ENCODE assay signal across 26 mouse cellular contexts in the genomic region with DNA sequence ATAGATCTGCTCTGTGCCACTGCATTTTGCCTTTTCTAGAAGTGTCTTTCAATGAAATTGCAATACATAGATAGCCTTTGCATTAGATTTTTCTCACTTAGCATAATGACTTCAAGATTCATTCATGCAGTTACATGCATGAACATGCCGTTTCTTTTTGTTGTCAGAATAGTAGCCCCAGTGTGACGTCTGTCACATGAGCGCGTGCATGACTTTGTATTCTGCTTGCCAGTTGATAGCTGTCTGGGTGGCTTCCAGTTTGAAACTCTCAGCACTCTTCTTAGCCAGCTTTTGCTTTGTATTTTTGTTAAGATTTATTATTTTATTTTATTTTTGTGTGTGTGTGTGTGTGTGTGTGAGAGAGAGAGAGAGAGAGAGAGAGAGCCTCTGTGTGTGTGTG.
DNase-seq lines count a peak whose midpoint lies in the region; ATAC-seq and TF ChIP-seq lines count a peak whose summit lies in the region.
"Had no signal": no experiment of that assay in that cellular context is flagged by ENCODE, and none has a peak within 500 bp of the region (broad histone marks: within the 10 kb centered on the region; RNA-seq: fewer than 3 reads in every experiment).

No protein-coding gene starts in this region.

- no peak overlapping the region for H3K4me2 ChIP-seq in forebrain, embryonic 14.5 days (ENCODE audit: low read length)
- H3K4me2 ChIP-seq in forebrain, embryonic 13.5 days: no peak overlapping the region
- no peak overlapping the region for H3K4me2 ChIP-seq in heart, embryonic 11.5 days
- no peak overlapping the region for H3K4me2 ChIP-seq in intestine, embryonic 16.5 days (ENCODE audit: low read depth, low read length)
- H3K4me2 ChIP-seq: embryonic facial prominence, embryonic 13.5 days; forebrain, embryonic 12.5 days; hindbrain, embryonic 12.5 days; intestine, embryonic 15.5 days had no signal

- no peaks in the 10 kb centered on the region; the same call in 1 of the 2 replicates for H3K9me3 ChIP-seq in forebrain, embryonic 14.5 days (replicated peaks; ENCODE audit: control insufficient read depth, low read length)
- 0 out of 2 replicates have a peak, but pooled peaks cover 4% of the 10 kb centered on the region for H3K9me3 ChIP-seq in forebrain, embryonic 13.5 days (replicated peaks)
- no peaks in the 10 kb centered on the region for H3K9me3 ChIP-seq in heart, embryonic 11.5 days (replicated peaks; ENCODE audit: control insufficient read depth, low read length)
- H3K9me3 ChIP-seq in heart, embryonic 10.5 days: no peaks in the 10 kb centered on the region
- no peaks in the 10 kb centered on the region for H3K9me3 ChIP-seq in intestine, embryonic 16.5 days (ENCODE audit: control insufficient read depth, low read length)
- H3K9me3 ChIP-seq: embryonic facial prominence, embryonic 10.5 days; embryonic facial prominence, embryonic 13.5 days; forebrain, embryonic 12.5 days; hindbrain, embryonic 12.5 days; intestine, embryonic 15.5 days had no signal

- H3K4me1 ChIP-seq in forebrain, embryonic 14.5 days (ENCODE audit: control insufficient read depth, insufficient read depth, low read length): no peaks in the 10 kb centered on the region
- H3K4me1 ChIP-seq in forebrain, embryonic 13.5 days: peaks cover 8% of the 10 kb centered on the region; the same call in 1 of the 2 replicates
- no peaks in the 10 kb centered on the region for H3K4me1 ChIP-seq in heart, embryonic 11.5 days (ENCODE audit: control insufficient read depth, insufficient read depth, low read length)
- no peaks in the 10 kb centered on the region for H3K4me1 ChIP-seq in heart, embryonic 10.5 days
- no peaks in the 10 kb centered on the region for H3K4me1 ChIP-seq in intestine, embryonic 16.5 days (ENCODE audit: control insufficient read depth, insufficient read depth, low read length)

- no peak overlapping the region for H3K4me3 ChIP-seq in forebrain, embryonic 14.5 days (ENCODE audit: low read depth, low read length)
- no peak overlapping the region for H3K4me3 ChIP-seq in forebrain, embryonic 13.5 days
- no peak overlapping the region for H3K4me3 ChIP-seq in heart, embryonic 11.5 days (ENCODE audit: low read depth, low read length)
- no peak overlapping the region for H3K4me3 ChIP-seq in heart, embryonic 10.5 days
- no peak overlapping the region for H3K4me3 ChIP-seq in intestine, embryonic 16.5 days (ENCODE audit: low read length)
- H3K4me3 ChIP-seq: embryonic facial prominence, embryonic 10.5 days; embryonic facial prominence, embryonic 13.5 days; erythroblast, embryonic 14.5 days; forebrain, embryonic 12.5 days; hindbrain, embryonic 12.5 days; intestine, embryonic 15.5 days had no signal

- H3K27ac ChIP-seq in forebrain, embryonic 14.5 days (ENCODE audit: low read depth, low read length): no peak overlapping the region
- no peak overlapping the region for H3K27ac ChIP-seq in forebrain, embryonic 13.5 days
- no peak overlapping the region for H3K27ac ChIP-seq in heart, embryonic 11.5 days (ENCODE audit: low read depth, low read length)
- no peak overlapping the region for H3K27ac ChIP-seq in heart, embryonic 10.5 days
- H3K27ac ChIP-seq in intestine, embryonic 16.5 days (ENCODE audit: low read length): no peak overlapping the region
- H3K27ac ChIP-seq: embryonic facial prominence, embryonic 10.5 days; embryonic facial prominence, embryonic 13.5 days; forebrain, embryonic 12.5 days; hindbrain, embryonic 12.5 days; intestine, embryonic 15.5 days had no signal

- intact Hi-C loops in heart, postnatal 10 days (cut with DNase I): no loop called here

- WGBS in forebrain, embryonic 14.5 days: 68% methylated on average over 4 of the region's 4 CpGs
- WGBS in forebrain, embryonic 13.5 days: 67% methylated on average over 4 of the region's 4 CpGs
- WGBS in heart, embryonic 11.5 days (ENCODE audit: insufficient replicate concordance): 84% methylated on average over 4 of the region's 4 CpGs
- 89% methylated on average over 4 of the region's 4 CpGs for WGBS in heart, embryonic 10.5 days
- 86% methylated on average over 4 of the region's 4 CpGs for WGBS in intestine, embryonic 16.5 days

- no peak overlapping the region for H3K9ac ChIP-seq in forebrain, embryonic 14.5 days (ENCODE audit: low read length)
- no peak overlapping the region for H3K9ac ChIP-seq in forebrain, embryonic 13.5 days
- H3K9ac ChIP-seq in heart, embryonic 11.5 days (ENCODE audit: low read depth, low read length): no peak overlapping the region
- no peak overlapping the region for H3K9ac ChIP-seq in intestine, embryonic 16.5 days (ENCODE audit: low read depth, low read length)
- H3K9ac ChIP-seq: embryonic facial prominence, embryonic 13.5 days; forebrain, embryonic 12.5 days; hindbrain, embryonic 12.5 days; intestine, embryonic 15.5 days had no signal

- H3K36me3 ChIP-seq in forebrain, embryonic 14.5 days (ENCODE audit: control insufficient read depth, insufficient read depth, low read length): no peaks in the 10 kb centered on the region
- H3K36me3 ChIP-seq in forebrain, embryonic 13.5 days (ENCODE audit: poor library complexity, severe bottlenecking): no peaks in the 10 kb centered on the region
- H3K36me3 ChIP-seq in heart, embryonic 11.5 days (ENCODE audit: control insufficient read depth, insufficient read depth, low read length): no peaks in the 10 kb centered on the region
- no peaks in the 10 kb centered on the region for H3K36me3 ChIP-seq in heart, embryonic 10.5 days
- H3K36me3 ChIP-seq in intestine, embryonic 16.5 days (ENCODE audit: control insufficient read depth, insufficient read depth, low read length): no peaks in the 10 kb centered on the region
- H3K36me3 ChIP-seq: embryonic facial prominence, embryonic 10.5 days; embryonic facial prominence, embryonic 13.5 days; forebrain, embryonic 12.5 days; hindbrain, embryonic 12.5 days; intestine, embryonic 15.5 days had no signal

- DNase-seq in forebrain, embryonic 14.5 days (ENCODE audit: low spot score): peak; percentile 17
- peak; percentile 60 to 78 for DNase-seq in heart, adult 18-20 months
- DNase-seq in heart, postnatal 10 days: peak; percentile 67 to 71
- DNase-seq in heart, embryonic 10.5 days (ENCODE audit: low spot score): no peak
- DNase-seq in brain, embryonic 14.5 days (ENCODE audit: low read depth): peak; percentile 38
- DNase-seq: adrenal gland, adult 8-10 months; adrenal gland, postnatal 25 days; cerebellum, adult 2 months; cerebellum, postnatal 10 days; cerebellum, postnatal 36 days; embryo, embryonic 11 days; gastrocnemius, postnatal 10 days; gastrocnemius, postnatal 36 days; kidney, adult 18-20 months; kidney, adult 9 months had no signal

- no peak for TF ChIP-seq CTCF in brain, embryonic 14.5 days (IDR thresholded peaks at IDR 0.05; ENCODE audit: borderline replicate concordance, extremely low read depth, insufficient read depth, insufficient read length)

- no peak for TF ChIP-seq POLR2A in brain, embryonic 14.5 days (IDR thresholded peaks at IDR 0.05; ENCODE audit: borderline replicate concordance, extremely low read depth, insufficient read depth, insufficient read length, poor library complexity, severe bottlenecking)

- ATAC-seq in forebrain, embryonic 14.5 days: no peak
- no peak for ATAC-seq in forebrain, embryonic 13.5 days
- ATAC-seq in heart, embryonic 11.5 days (replicated peaks; ENCODE audit: insufficient number of reproducible peaks, low FRiP score, low TSS enrichment): no peak
- ATAC-seq in intestine, embryonic 16.5 days: no peak
- ATAC-seq: activated CD4-positive, CD25-positive, alpha-beta regulatory T cell, adult 4 months; hindbrain, embryonic 16.5 days; intestine, embryonic 15.5 days had no signal

- no peaks in the 10 kb centered on the region for H3K27me3 ChIP-seq in forebrain, embryonic 14.5 days (replicated peaks; ENCODE audit: control insufficient read depth, insufficient read depth, low read length)
- no peaks in the 10 kb centered on the region for H3K27me3 ChIP-seq in forebrain, embryonic 13.5 days
- H3K27me3 ChIP-seq in heart, embryonic 11.5 days (ENCODE audit: control insufficient read depth, insufficient read depth, low read length): no peaks in the 10 kb centered on the region
- H3K27me3 ChIP-seq in heart, embryonic 10.5 days (ENCODE audit: insufficient read depth, poor library complexity, severe bottlenecking): no peaks in the 10 kb centered on the region
- H3K27me3 ChIP-seq in intestine, embryonic 16.5 days (replicated peaks; ENCODE audit: control insufficient read depth, insufficient read depth, low read length): no peaks in the 10 kb centered on the region
- H3K27me3 ChIP-seq: embryonic facial prominence, embryonic 13.5 days; forebrain, embryonic 12.5 days; hindbrain, embryonic 12.5 days; intestine, embryonic 15.5 days had no signal
